Mouse (Mus musculus) midbrain, embryonic 12.5 days (tissue): ENCODE measurements at regions not wholly inside any gene's neighbourhood (a gene's known extent, or its start where the extent isn't known, plus 50 kb on each side); places are given as distances from the start of the nearest gene placed in this dataset.
"Not testable (repeated sequence)": the region's sequence is repeated elsewhere in the genome, so short reads cannot be mapped to it uniquely, and the experiment has no call there.

Source experiments
- ATAC-seq: fragments of 200-750 bp; cut with Nextera tagmentation; 2 replicates; pipeline ENCODE4 v1.8.0; 2017; ENCODE audit warnings: low read depth, moderate TSS enrichment, moderate library complexity; ENCODE audit not compliant: low FRiP score
- H3K27ac ChIP-seq: fragments of 300-500 bp; sonication (generic); replicated peaks from 2 replicates; pipeline ENCODE4 v1.5.1; 2016; ENCODE audit warnings: mild to moderate bottlenecking
- H3K27me3 ChIP-seq: fragments of 300-500 bp; sonication (generic); 2 replicates; pipeline ENCODE4 v1.6.1; 2016; ENCODE audit warnings: mild to moderate bottlenecking
- H3K36me3 ChIP-seq: fragments of 300-500 bp; sonication (generic); 2 replicates; pipeline ENCODE4 v1.6.1; 2016
- H3K4me1 ChIP-seq: fragments of 300-500 bp; sonication (generic); 2 replicates; pipeline ENCODE4 v1.6.1; 2016
- H3K4me2 ChIP-seq: fragments of 300-500 bp; sonication (generic); replicated peaks from 2 replicates; pipeline ENCODE4 v1.6.1; 2016; ENCODE audit warnings: mild to moderate bottlenecking, moderate library complexity
- H3K4me3 ChIP-seq: fragments of 300-500 bp; sonication (generic); 2 replicates; pipeline ENCODE4 v1.5.1; 2016; ENCODE audit warnings: mild to moderate bottlenecking
- H3K9ac ChIP-seq: fragments of 300-500 bp; sonication (generic); replicated peaks from 2 replicates; pipeline ENCODE4 v1.6.1; 2016; ENCODE audit warnings: mild to moderate bottlenecking, moderate library complexity
- H3K9me3 ChIP-seq: fragments of 300-500 bp; sonication (generic); 2 replicates; pipeline ENCODE4 v1.6.1; 2016; ENCODE audit warnings: mild to moderate bottlenecking
- WGBS: fragments of 180-500 bp; shearing (Covaris S2); methylation state at CpG from one replicate; pipeline ENCODE4 v1.1.7; 2016; 5-methylcytosine and 5-hydroxymethylcytosine counted together

DNA sequence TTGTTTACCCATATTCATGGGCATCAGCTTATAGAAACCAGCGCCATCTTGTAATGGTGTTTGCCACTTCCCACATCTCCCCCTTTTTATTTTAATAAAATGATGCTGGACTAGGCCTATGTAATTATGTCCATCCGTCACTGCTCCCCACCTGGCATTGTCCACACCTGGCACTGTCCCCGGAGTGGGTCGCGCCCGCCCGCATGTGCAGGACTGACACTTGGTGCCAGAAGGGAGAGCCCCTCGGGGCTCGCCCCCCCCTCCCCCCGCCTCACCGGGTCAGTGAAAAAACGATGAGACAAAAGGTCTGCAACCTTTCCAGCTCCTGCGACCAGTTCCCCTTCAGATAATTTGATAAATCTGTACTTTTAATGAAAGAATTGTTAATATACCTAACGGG, 450.8 kb upstream of the Epha6 start:
- ATAC-seq, result peak; percentile 62; the same call in 1 of the 2 replicates
- not testable (repeated sequence) for H3K36me3 ChIP-seq, H3K4me2 ChIP-seq, H3K9ac ChIP-seq, H3K4me3 ChIP-seq, H3K27me3 ChIP-seq, H3K27ac ChIP-seq, H3K9me3 ChIP-seq, H3K4me1 ChIP-seq
- 80% methylated on average over 14 of the region's 14 CpGs for WGBS

DNA sequence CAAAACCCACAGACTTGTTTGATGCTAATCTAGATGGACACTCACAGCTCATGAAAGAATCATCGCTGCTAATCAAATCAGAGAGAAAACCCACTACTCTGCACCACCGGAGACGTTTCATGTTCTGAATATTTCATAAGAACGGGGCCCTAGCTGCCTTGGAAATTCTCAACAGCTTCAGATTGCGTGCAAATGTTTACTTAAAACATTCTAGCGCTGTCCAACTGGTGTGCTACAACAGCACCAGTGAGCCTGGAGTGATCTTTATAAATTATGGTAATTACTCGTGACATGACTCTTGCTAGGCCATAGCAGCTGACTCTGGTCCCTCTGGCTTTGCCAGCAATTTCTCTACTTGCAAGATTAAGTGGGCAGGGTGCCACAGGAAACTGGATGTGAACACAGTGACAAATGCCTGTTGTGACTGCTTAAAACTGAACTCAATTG, 435.8 kb upstream of the Epha6 start:
- 0 out of 2 replicates have a peak overlapping the region, but pooled peaks have one; percentile 4 for H3K4me2 ChIP-seq
- H3K9me3 ChIP-seq, result no peaks in the 10 kb centered on the region
- no peak overlapping the region for H3K4me3 ChIP-seq
- no peaks in the 10 kb centered on the region for H3K27me3 ChIP-seq
- H3K9ac ChIP-seq, result no peak overlapping the region
- 60% methylated on average over 7 of the region's 7 CpGs for WGBS
- no peaks in the 10 kb centered on the region for H3K36me3 ChIP-seq
- H3K4me1 ChIP-seq, result no peaks in the 10 kb centered on the region
- 0 out of 2 replicates have a peak overlapping the region, but pooled peaks have one; percentile 4 for H3K27ac ChIP-seq
- ATAC-seq, result peak; percentile 80
